Mouse (Mus musculus): ENCODE results near the gene Utf1.
A peak's percentile ranks its signal among the peaks of the same experiment; 100 is the strongest.

Gene Utf1

GRCm38 (mm10) chr7:139943674-139944281, at the start of gene Utf1:
Gene Utf1, plus strand, starts transcription at chr7:139943789.
- DNase-seq (ENCODE audit: low spot score in 2 of 2) = peak; percentile 13 to 20

DNA sequence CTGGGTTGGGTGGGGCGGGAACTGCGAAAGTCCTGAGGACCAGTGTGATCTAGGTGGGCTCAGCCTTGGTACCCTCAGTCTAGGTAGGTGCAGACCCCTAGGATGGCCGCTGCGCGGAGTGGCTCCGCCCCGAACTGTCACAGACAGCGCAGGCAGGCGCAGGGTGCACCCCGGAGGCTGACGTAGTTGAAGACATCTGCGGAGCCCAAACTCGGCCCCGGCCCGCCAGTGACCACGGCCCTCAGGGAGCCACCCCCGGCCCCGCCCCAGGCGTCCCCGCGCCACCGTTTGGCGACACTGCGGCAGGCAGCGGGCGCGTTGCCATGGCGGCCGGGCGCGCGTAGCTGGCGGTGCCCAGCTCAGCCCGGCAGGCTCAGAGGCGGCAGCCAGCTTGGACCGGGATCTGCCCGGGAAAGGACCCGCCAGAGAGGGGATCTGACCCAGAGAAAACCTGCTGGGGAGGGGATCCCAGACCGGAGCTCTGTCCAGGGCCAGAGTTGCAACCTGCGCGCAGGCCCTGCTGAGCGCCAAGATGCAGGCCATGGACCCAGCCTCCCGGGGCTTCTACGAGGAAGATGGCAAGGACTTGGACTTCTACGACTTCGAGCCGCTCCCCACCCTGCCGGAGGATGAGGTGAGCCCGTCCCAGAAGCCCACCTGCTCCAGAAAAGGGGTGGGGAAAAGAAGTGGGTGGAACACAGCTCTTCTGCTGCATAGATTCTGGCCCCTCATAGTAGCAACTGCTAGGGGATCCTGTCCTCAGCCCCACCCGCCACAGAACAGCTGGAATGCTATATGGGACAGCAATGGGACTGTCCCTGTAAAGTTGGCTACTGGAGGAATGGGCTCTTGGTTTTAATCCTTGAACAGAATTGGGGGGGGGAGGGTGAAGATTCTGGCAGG, 48.7 kb upstream of the Utf1 start, which contains the start of gene Kndc1:
Gene Kndc1, plus strand, starts transcription at position 42 of the 903 bp plus-strand sequence.
- no peak for DNase-seq (ENCODE audit: low spot score in 2 of 2)

- no peak for DNase-seq (ENCODE audit: low spot score in 2 of 2)
These were observed 47.3 kb upstream of the Utf1 start for GRCm38 (mm10) chr7:139896271-139896670.

DNA sequence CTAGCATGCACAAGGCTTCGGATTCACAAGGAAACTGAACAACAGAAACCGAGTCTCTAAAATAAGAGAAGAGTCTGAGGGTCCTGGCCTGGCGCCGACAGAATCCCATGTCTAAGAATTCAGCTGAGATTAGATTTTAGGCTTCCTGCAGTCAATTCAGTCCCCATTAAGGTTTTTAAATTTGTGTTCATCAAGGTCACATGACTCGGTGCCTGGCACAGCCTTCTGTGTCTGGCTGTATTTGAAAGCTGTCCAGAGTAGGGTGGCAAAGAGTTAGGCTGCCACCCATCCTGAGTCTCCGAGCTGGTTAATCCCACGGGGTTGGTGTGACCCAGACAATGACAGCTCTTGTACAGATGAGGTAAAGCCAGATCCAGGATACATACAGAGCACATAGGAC, 46.8 kb upstream of the Utf1 start:
- DNase-seq (ENCODE audit: low spot score in 2 of 2) = no peak

GRCm38 (mm10) chr7:139898606-139899005, 45.0 kb upstream of the Utf1 start:
- no peak for DNase-seq (ENCODE audit: low spot score in 2 of 2)

- DNase-seq (ENCODE audit: low spot score in 2 of 2) = no peak
These were observed 44.1 kb upstream of the Utf1 start for GRCm38 (mm10) chr7:139899505-139899904.

GRCm38 (mm10) chr7:139900456-139900855, 43.1 kb upstream of the Utf1 start:
- no peak for DNase-seq (ENCODE audit: low spot score in 2 of 2)

DNA sequence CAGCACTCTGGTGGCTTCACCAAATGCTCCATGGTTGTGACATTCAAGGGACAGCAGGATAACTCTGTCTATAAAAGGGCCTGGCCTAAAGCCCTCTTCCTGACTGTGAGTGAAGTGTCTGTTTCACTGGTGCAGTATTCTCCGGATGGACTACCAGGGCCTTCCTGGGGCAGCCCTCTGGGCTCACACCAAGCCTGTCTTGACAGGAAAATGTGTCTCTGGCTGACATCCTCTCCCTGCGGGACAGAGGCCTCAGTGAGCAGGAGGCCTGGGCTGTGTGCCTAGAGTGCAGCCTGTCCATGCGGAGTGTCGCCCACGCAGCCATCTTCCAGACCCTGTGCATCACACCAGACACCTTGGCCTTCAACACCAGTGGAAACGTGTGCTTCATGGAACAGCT, 42.7 kb upstream of the Utf1 start:
- no peak for DNase-seq (ENCODE audit: low spot score in 2 of 2)

DNA sequence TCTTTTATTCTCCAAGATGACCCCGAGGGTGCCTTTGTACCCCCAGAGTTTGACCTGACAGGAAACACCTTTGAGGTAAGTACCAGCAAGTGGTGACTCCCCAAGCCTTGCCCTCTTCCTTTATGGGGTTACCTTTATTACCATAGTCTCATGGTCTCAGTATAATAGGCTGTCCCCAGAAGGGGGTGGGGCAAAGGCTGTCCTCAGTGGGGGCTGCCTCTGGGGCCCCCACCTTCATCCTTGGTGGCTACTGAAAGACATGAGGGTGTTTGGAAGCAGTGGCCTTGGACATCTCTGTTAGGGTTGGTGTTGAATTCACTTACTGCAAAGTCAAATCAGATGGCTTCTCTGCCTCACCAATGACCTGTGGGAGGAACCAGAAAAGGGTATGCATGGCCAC, 41.6 kb upstream of the Utf1 start:
- DNase-seq (ENCODE audit: low spot score in 2 of 2) = no peak

GRCm38 (mm10) chr7:139905261-139905660, 38.3 kb upstream of the Utf1 start:
- no peak for DNase-seq (ENCODE audit: low spot score in 2 of 2)

DNA sequence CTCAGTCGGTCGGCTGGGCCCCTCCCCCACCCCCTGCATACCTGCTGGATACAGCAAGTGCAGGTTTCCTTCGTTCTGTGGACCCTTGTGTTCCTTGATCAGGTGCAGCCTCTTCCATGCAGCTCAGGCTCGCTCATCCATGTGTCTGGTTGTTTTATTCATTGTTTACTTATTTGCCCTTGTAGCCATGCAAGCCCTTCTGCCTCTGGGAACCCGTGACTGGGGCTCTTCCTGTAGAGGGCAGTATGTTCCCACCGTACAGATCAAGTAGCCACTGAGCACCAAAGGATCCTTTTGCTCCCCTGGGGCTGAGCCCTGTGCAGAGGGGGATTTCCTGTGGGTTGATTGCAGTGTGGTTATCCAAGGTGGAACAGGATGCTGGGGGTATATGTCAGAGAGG, 37.9 kb upstream of the Utf1 start:
- DNase-seq (ENCODE audit: low spot score in 2 of 2) = peak; percentile 19 to 40

DNA sequence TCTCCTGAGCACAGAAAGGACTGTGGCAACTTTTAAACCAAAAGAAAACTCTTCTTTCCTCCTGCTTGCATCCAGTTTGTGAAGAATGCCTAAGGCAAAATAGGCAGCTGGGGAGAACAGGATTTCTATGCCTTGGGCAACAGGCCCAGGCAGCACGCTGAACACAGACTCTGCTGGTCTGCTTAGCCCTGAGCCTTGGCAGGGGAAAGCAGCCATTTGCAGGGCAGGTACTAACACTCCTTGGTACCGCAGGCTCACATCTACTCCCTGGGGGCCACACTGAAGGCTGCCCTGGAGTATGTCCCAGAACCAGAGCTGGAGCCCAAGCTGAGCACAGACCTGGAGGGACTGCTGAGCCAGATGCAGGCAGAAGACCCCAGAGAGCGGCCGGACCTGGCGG, 35.4 kb upstream of the Utf1 start:
- DNase-seq (ENCODE audit: low spot score in 2 of 2) = no peak

DNA sequence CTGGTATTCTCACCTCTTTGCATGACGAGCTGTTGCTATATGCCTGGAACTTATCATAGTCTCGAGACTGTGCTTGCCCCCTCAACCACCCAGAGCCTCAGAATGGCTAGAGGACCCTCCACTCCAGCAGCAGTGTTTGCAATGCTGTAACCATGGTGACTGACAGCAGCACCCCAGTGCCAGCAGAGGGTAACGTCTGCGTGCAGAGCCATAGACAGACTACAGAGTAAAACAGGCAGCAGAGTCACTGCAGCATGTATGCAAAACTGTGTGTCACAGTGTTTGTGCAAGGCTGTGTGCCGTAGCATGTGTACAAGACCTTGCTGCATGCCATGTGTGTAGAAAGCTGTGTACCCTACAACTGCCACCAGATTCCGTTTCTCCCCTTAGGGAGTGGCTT, 34.1 kb upstream of the Utf1 start:
- no peak for DNase-seq (ENCODE audit: low spot score in 2 of 2)

GRCm38 (mm10) chr7:139910204-139910835, 33.3 kb upstream of the Utf1 start:
- DNase-seq (ENCODE audit: low spot score in 2 of 2) = no peak

DNA sequence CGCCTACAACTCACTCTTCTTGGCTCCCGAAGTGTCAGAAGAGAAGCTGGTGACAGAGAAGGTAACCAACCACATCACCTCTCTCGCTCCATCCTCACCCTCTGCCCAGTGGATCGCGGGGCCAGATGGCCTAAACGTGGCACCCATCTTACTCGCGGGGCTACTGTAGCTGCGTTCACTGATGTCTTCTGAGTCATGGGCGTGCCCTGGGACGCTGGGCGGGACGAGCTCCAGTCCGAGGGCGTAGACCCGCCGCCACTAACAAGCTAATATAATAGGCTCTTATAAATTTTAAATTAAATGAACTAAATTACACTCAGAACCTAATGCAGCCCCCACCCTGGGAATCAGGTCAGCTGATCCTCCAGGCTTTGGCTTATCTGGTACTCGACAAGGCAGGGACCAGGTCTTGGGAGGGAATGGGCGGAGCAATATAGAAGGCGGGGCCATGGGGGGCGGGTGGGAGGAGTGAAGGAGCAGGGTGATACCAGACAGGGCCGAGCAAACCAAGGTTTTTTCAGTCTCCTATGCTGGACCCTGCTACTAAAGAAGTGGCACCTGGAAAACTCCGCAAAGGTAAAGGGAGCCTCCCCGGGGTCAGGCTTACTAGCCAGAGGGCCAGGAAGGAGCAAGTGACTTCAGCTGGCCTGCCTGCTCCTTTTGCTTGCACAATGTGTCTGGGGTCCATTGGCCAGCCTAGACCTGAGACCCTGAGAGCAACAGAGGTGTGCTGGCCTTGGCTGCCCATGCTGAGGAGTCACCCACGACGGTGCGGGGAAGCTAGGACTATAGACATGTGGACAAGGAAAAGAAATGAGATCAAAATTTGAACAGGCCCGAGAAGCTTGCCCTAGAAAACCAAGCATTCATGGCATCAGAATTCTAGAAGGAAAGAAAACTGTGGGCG, 29.2 kb upstream of the Utf1 start:
- no peak for DNase-seq (ENCODE audit: low spot score in 2 of 2)

DNA sequence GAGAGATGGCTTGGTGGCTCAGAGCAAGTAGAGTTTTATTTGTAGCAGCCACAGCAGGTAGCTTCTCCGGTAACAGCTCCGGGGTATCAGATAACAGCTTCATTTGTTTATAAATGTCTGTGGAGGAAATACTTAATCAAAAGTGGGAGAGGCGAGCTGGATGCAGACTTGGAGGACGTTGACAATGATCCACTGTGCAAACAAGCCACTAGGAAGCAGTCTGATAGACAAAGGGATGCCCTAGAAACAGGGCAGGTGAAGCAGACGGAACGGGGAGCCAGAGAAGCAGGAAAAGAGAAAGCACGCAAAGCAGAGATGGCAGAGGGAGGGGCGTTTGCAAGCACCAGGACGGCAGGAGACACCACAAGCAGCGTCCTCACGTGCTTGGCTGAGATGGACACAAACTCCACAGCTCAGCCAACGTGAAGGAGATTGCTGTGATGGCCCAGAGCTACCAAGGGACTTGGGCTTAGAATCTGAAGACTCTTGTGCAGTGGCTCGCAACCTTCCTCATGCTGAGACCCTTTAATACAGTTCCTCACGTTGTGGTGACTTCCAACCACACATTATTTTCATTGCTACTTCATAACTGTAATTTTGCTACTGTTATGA, 27.8 kb upstream of the Utf1 start:
- no peak for DNase-seq (ENCODE audit: low spot score in 2 of 2)

- DNase-seq (ENCODE audit: low spot score in 2 of 2) = no peak
These were observed 27.2 kb upstream of the Utf1 start for GRCm38 (mm10) chr7:139916345-139916744.

- DNase-seq (ENCODE audit: low spot score in 2 of 2) = no peak
These were observed 25.3 kb upstream of the Utf1 start for GRCm38 (mm10) chr7:139918262-139918661.

- no peak for DNase-seq (ENCODE audit: low spot score in 2 of 2)
These were observed 12.9 kb upstream of the Utf1 start for GRCm38 (mm10) chr7:139930732-139931131.

GRCm38 (mm10) chr7:139936705-139937104, 6.9 kb upstream of the Utf1 start:
- no peak for DNase-seq (ENCODE audit: low spot score in 2 of 2)

DNA sequence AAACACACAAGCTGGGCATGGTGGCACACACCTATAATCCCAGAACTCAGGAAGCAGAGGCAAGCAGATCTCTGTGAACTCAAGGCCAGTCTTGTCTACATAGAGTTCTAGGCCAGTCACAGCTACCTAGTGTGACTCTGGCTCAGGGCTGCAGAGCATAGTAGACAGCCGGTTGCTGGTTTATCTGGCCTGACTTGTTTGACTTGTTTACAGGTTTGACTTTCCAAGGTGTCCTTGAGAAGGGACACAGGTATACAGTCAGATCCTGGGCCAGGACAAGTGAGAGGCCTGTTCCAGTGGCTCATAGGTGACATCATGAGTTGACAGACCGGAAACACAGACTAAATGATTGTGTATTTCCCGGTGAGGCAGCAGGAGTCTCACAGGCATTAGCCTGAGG, 6.5 kb upstream of the Utf1 start:
- no peak for DNase-seq (ENCODE audit: low spot score in 2 of 2)

All from urinary bladder, postnatal 36 days (tissue).